Comparison of ENCODE assay signal across 13 mouse cellular contexts in genomic region chr3:53145526-53145925, GRCm38 (mm10).
"Had no signal": no experiment of that assay in that cellular context is flagged by ENCODE, and none has a peak within 500 bp of the region (broad histone marks: within the 10 kb centered on the region; RNA-seq: fewer than 3 reads in every experiment).

No protein-coding gene starts in this region.

- DNase-seq: kidney, postnatal 25 days; layer of hippocampus, adult 9-11 months; liver, embryonic 13.5 days; lung, adult 2 months; thymus, adult 18-20 months; thymus, postnatal 14 days; thymus, postnatal 4 days had no signal

- H3K4me1 ChIP-seq: liver, embryonic 13.5 days; midbrain, embryonic 12.5 days had no signal

- H3K27me3 ChIP-seq: liver, embryonic 13.5 days; midbrain, embryonic 12.5 days; neural tube, embryonic 13.5 days had no signal

- H3K27ac ChIP-seq: kidney, postnatal 0 days; layer of hippocampus, adult 2 months; liver, embryonic 13.5 days; midbrain, embryonic 12.5 days; neural tube, embryonic 13.5 days had no signal

- H3K4me3 ChIP-seq: layer of hippocampus, adult 2 months; liver, embryonic 13.5 days; midbrain, embryonic 12.5 days; myocyte; neural tube, embryonic 13.5 days had no signal

- ATAC-seq: midbrain, embryonic 16.5 days had no signal
